Mouse (Mus musculus) forebrain, postnatal 0 days (tissue): ENCODE data around the gene Ccne1. TPM values are rescaled to one million over a fixed set of nuclear protein-coding genes. Genes with fewer than 3 reads are reported as not detected.

ENCODE experiments used
- ATAC-seq: fragments of 200-750 bp; cut with Nextera tagmentation; 2 replicates; pipeline ENCODE4 v1.8.0; 2017; ENCODE audit warnings: mild to moderate bottlenecking, moderate library complexity
- DNase-seq: peaks from one replicate; pipeline ENCODE4 v3.0.0-alpha.2; 2015
- H3K27ac ChIP-seq: fragments of 300-500 bp; sonication (generic); 2 replicates; pipeline ENCODE4 v1.5.1; 2014; ENCODE audit warnings: low read depth, mild to moderate bottlenecking, antibody characterized with exemption, low read length, moderate library complexity, mixed read lengths
- H3K27me3 ChIP-seq: fragments of 300-500 bp; sonication (generic); 2 replicates; pipeline ENCODE4 v1.6.1; 2014; ENCODE audit warnings: mild to moderate bottlenecking, low read length, mixed read lengths; ENCODE audit not compliant: insufficient read depth
- H3K36me3 ChIP-seq: fragments of 300-500 bp; sonication (generic); 2 replicates; pipeline ENCODE4 v1.6.1; 2014; ENCODE audit warnings: mild to moderate bottlenecking, moderate library complexity; ENCODE audit not compliant: insufficient read depth
- H3K4me1 ChIP-seq: fragments of 300-500 bp; sonication (generic); 2 replicates; pipeline ENCODE4 v1.6.1; 2014; ENCODE audit warnings: antibody characterized with exemption; ENCODE audit not compliant: insufficient read depth
- H3K4me2 ChIP-seq: fragments of 300-500 bp; sonication (generic); 2 replicates; pipeline ENCODE4 v1.6.1; 2014; ENCODE audit warnings: low read depth, mild to moderate bottlenecking, moderate library complexity
- H3K4me3 ChIP-seq: fragments of 300-500 bp; sonication (generic); 2 replicates; pipeline ENCODE4 v1.5.1; 2014; ENCODE audit warnings: low read depth, low read length, mixed read lengths
- H3K9ac ChIP-seq: fragments of 300-500 bp; sonication (generic); 2 replicates; pipeline ENCODE4 v1.6.1; 2014; ENCODE audit warnings: mild to moderate bottlenecking
- H3K9me3 ChIP-seq: fragments of 300-500 bp; sonication (generic); 2 replicates; pipeline ENCODE4 v1.6.1; 2016; ENCODE audit warnings: low read length
- CTCF ChIP-seq: sonication (generic); IDR thresholded peaks from 2 replicates; pipeline ENCODE4 v1.5.1; 2016; ENCODE audit warnings: antibody characterized with exemption, control low read depth, low read depth
- WGBS: fragments of 180-500 bp; shearing (Covaris S2); extraction: QIAGEN DNeasy Blood & Tissue Kit; methylation state at CpG from one replicate; pipeline ENCODE4 v1.1.7; 2014; 5-methylcytosine and 5-hydroxymethylcytosine counted together
- polyA plus RNA-seq: library from polyadenylated mRNA; unstranded; fragments of >200 nt; fragmentation: Nextera tagmentation; extraction: Ambion mirVana; gene quantifications from 2 replicates; pipeline ENCODE4 v1.2.1, GENCODE M21; 2015
- total RNA-seq: library from RNA; depleted of rRNA; stranded (reverse); fragments of >200 nt; gene quantifications from 2 replicates; pipeline ENCODE4 v1.2.3, GENCODE M21; 2014; rRNA removed

Gene Ccne1
- total and polyA plus RNA-seq, 2 experiments from 2014 or later: 9.9 to 11.8 TPM

- no peak for ATAC-seq
- H3K4me1 ChIP-seq: no peaks in the 10 kb centered on the region
- no peak for DNase-seq
- H3K9me3 ChIP-seq: no peaks in the 10 kb centered on the region
- H3K36me3 ChIP-seq: no peaks in the 10 kb centered on the region
- no peak overlapping the region for H3K9ac ChIP-seq
- WGBS: 85% methylated on average over 9 of the region's 9 CpGs
- no peak overlapping the region for H3K4me2 ChIP-seq
- TF ChIP-seq CTCF: no peak
- H3K27ac ChIP-seq: no peak overlapping the region
- no peaks in the 10 kb centered on the region; the same call in 1 of the 2 replicates for H3K27me3 ChIP-seq
- no peak overlapping the region for H3K4me3 ChIP-seq
Observed at GRCm38 (mm10) chr7:38054246-38054645, 53.1 kb downstream of the Ccne1 start.

Other genes starting within 250 kb of the Ccne1 start
- 43.6 and 49.4 TPM in 2 replicates for gene Uri1, start 84.0 kb downstream of the Ccne1 start, total RNA-seq
- gene Uri1, start 84.0 kb downstream of the Ccne1 start, polyA plus RNA-seq: 35.9 and 39.0 TPM in 2 replicates
- 18.2 and 24.9 TPM in 2 replicates for gene 1600014C10Rik, start 75.7 kb upstream of the Ccne1 start, total RNA-seq
- gene 1600014C10Rik, start 75.7 kb upstream of the Ccne1 start, polyA plus RNA-seq: 12.8 and 20.8 TPM in 2 replicates
- gene Plekhf1, start 120.5 kb upstream of the Ccne1 start, total RNA-seq: 0.62 and 0.86 TPM in 2 replicates
- 0.52 and 0.54 TPM in 2 replicates for gene Plekhf1, start 120.5 kb upstream of the Ccne1 start, polyA plus RNA-seq
- 76.9 and 100 TPM in 2 replicates for gene Pop4, start 163.9 kb upstream of the Ccne1 start, total RNA-seq
- 74.9 and 83.0 TPM in 2 replicates for gene Pop4, start 163.9 kb upstream of the Ccne1 start, polyA plus RNA-seq